Mouse (Mus musculus) small intestine, adult 2 months (tissue): ENCODE data around the gene Rpl32. TPM values are rescaled to one million over a fixed set of nuclear protein-coding genes. Genes with fewer than 3 reads are reported as not detected.

Experiments
- H3K27ac ChIP-seq: fragments of 200-500 bp; 2 replicates; pipeline ENCODE4 v1.5.1; 2012; ENCODE audit warnings: low read depth, low read length, control low read depth, inconsistent platforms; ENCODE audit not compliant: insufficient read depth
- H3K27me3 ChIP-seq: fragments of 200-500 bp; 2 replicates; pipeline ENCODE4 v1.6.1; 2012; ENCODE audit warnings: mild to moderate bottlenecking, moderate library complexity, low read length, inconsistent platforms; ENCODE audit not compliant: control insufficient read depth, insufficient read depth
- H3K36me3 ChIP-seq: fragments of 200-500 bp; 2 replicates; pipeline ENCODE4 v1.6.1; 2012; ENCODE audit warnings: mild to moderate bottlenecking, low read length, control low read depth, inconsistent platforms; ENCODE audit not compliant: control insufficient read depth, insufficient read depth
- H3K4me1 ChIP-seq: fragments of 200-500 bp; 2 replicates; pipeline ENCODE4 v1.6.1; 2012; ENCODE audit warnings: low read length, inconsistent platforms, mixed read lengths; ENCODE audit not compliant: control insufficient read depth, insufficient read depth, insufficient read length
- H3K4me3 ChIP-seq: fragments of 200-500 bp; 2 replicates; pipeline ENCODE4 v1.5.1; 2012; ENCODE audit warnings: low read depth, mild to moderate bottlenecking, control low read depth, inconsistent platforms, low read length, moderate library complexity
- CTCF ChIP-seq: fragments of 200-500 bp; IDR thresholded peaks from 2 replicates; pipeline ENCODE4 v1.5.1; 2012; ENCODE audit warnings: low read depth, mild to moderate bottlenecking, control low read depth, inconsistent platforms, low read length, moderate library complexity, mixed read lengths; ENCODE audit not compliant: insufficient replicate concordance, insufficient read length; ENCODE audit errors: extremely low read depth
- POLR2A ChIP-seq: fragments of 200-500 bp; IDR thresholded peaks from 2 replicates; pipeline ENCODE4 v1.6.1; 2012; ENCODE audit warnings: low read depth, mild to moderate bottlenecking, control low read depth, inconsistent platforms, low read length, moderate library complexity
- WGBS: fragments of 180-500 bp; shearing (Covaris S2); methylation state at CpG from one replicate; pipeline ENCODE4 v1.1.7; 2018; 5-methylcytosine and 5-hydroxymethylcytosine counted together
- polyA plus RNA-seq: library from polyadenylated mRNA; depleted of rRNA; stranded (reverse); fragments of >200 nt; gene quantifications from 2 replicates; pipeline ENCODE4 v1.2.3, GENCODE M21; 2012

Rpl32 gene
- polyA plus RNA-seq, 1 experiment = 364 TPM

DNA sequence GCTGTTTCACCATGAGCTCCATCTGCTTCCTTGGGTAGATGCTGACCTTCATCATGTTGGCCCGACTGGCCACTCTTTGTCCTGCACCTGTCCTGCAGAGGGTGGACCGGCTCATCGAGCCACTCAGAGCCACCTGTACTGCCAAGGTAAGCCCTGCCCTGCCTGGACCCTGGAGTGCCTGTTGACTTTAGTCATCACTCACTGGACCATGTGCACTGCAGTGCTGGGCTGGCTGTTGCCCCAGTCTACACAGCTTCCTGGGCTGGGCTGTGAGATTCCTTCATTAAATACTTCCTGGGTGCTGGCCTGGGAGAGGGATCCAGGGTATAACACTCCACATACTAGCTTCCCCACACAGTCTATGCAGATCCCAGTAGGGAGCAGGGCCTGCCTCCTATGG is 6.7 kb downstream of the Rpl32 start:
- 81% methylated on average over 3 of the region's 3 CpGs for WGBS
- TF ChIP-seq POLR2A (no peak), CTCF (no peak)
- peaks cover 31% of the 10 kb centered on the region for H3K36me3 ChIP-seq
- no peak overlapping the region for H3K4me3 ChIP-seq
- H3K27me3 ChIP-seq = no peaks in the 10 kb centered on the region
- H3K27ac ChIP-seq = no peak overlapping the region
- H3K4me1 ChIP-seq = peaks cover 3% of the 10 kb centered on the region; the same call in 1 of the 2 replicates

DNA sequence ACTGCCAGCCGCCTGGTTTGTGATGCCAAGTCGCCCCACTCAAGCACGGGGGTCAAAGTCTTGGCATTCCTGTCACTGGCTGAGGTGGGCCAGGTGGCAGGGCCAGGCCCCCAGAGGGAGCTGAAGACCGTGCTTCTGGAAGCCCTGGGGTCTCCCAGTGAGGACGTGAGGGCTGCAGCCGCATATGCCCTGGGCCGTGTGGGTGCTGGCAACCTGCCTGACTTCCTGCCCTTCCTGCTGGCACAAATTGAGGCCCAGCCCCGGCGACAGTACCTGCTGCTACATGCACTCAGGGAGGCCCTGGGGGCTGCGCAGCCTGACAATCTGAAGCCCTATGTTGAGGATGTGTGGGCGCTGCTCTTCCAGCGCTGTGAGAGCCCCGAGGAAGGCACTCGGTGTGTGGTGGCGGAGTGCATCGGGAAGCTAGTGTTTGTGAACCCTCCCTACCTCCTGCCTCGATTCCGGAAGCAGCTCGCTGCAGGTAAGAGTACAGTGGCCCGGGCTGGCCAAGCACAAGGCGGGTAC is 15.8 kb downstream of the Rpl32 start:
- WGBS = 27% methylated on average over 21 of the region's 21 CpGs
- H3K36me3 ChIP-seq = 0 out of 2 replicates have a peak, but pooled peaks cover under 1% of the 10 kb centered on the region
- peak overlapping the region; percentile 64 for H3K4me3 ChIP-seq
- H3K4me1 ChIP-seq = peaks cover 7% of the 10 kb centered on the region; the same call in 1 of the 2 replicates
- TF ChIP-seq POLR2A = no peak
- no peak for TF ChIP-seq CTCF
- H3K27me3 ChIP-seq = no peaks in the 10 kb centered on the region
- H3K27ac ChIP-seq = peak overlapping the region; percentile 26; the same call in 1 of the 2 replicates

DNA sequence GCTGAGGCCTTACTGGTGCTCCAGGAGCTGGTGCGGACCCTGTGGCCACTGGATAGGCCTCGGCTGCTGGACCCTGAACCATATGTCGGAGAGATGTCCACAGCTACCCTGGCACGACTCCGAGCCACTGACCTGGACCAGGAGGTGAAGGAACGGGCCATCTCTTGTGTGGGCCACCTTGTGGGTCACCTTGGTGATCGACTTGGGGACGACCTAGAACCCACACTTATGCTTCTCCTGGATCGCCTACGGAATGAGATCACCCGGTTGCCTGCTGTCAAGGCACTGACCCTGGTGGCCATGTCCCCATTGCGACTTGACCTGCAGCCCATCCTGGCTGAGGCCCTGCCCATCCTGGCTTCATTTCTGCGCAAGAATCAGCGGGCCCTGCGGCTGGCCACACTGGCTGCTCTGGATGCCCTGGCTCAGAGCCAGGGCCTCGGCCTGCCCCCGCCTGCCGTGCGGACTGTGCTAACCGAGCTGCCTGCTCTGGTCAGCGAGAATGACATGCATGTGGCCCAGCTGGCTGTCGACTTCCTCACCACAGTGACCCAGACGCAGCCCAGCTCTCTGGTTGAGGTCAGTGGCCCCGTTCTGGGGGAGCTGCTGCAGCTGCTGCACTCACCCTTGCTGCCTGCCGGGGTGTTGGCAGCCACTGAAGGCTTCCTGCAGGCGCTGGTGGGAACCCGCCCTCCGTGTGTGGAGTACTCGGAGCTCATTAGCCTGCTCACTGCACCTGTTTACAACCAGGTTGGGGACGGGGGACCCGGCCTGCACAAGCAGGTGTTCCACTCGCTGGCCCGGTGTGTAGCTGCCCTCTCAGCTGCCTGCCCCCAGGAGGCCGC is 16.5 kb downstream of the Rpl32 start:
- Histone ChIP-seq H3K4me3 (peak overlapping the region; percentile 64), H3K4me1 (peaks cover 7% of the 10 kb centered on the region; the same call in 1 of the 2 replicates), H3K36me3 (no peaks in the 10 kb centered on the region), H3K27me3 (no peaks in the 10 kb centered on the region), H3K27ac (peak overlapping the region; percentile 26; the same call in 1 of the 2 replicates)
- TF ChIP-seq POLR2A = no peak
- no peak for TF ChIP-seq CTCF
- 37% methylated on average over 34 of the region's 34 CpGs for WGBS

DNA sequence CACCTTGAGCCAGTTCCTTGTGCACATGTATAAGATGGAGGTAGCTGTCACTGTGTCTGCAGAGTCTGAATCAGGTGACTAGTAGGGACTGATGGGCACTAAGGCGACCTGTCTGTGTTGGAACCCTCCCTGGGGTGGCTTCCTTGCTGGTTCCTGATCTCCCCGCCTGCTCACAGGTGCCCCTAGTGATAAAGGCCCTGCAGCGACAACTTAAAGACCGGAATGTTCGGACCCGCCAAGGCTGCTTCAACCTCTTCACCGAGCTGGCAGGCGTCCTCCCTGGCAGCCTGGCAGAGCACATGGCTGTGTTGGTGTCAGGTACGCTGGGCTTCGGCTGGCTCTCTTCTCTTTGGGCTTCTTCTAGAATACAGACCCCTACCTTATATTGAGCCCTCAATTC is 17.5 kb downstream of the Rpl32 start:
- Histone ChIP-seq H3K27ac (no peak overlapping the region), H3K4me1 (peaks cover 7% of the 10 kb centered on the region; the same call in 1 of the 2 replicates), H3K36me3 (no peaks in the 10 kb centered on the region), H3K27me3 (no peaks in the 10 kb centered on the region), H3K4me3 (no peak overlapping the region)
- 95% methylated on average over 10 of the region's 10 CpGs for WGBS
- TF ChIP-seq CTCF (no peak), POLR2A (no peak)

DNA sequence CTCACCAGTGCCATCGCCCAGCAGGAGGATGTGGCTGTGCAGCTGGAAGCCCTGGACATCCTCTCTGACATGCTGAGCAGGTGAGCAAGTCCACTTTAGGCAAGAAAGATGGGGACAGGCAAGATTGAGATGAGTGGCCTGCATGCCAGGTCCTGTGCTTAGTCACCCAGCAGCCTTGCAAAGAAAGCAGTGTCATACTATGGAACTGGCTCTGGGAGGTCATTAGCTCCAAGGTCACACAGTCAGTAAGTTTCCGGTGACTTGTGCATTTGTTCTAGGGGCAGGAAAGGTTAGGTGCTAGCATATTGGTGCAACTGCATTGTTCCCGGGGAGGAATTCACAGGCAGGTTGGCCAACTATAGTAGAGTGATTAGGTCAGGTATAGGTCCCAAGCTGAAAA is 25.8 kb downstream of the Rpl32 start:
- no peaks in the 10 kb centered on the region for H3K36me3 ChIP-seq
- 84% methylated on average over 3 of the region's 3 CpGs for WGBS
- no peak for TF ChIP-seq CTCF

DNA sequence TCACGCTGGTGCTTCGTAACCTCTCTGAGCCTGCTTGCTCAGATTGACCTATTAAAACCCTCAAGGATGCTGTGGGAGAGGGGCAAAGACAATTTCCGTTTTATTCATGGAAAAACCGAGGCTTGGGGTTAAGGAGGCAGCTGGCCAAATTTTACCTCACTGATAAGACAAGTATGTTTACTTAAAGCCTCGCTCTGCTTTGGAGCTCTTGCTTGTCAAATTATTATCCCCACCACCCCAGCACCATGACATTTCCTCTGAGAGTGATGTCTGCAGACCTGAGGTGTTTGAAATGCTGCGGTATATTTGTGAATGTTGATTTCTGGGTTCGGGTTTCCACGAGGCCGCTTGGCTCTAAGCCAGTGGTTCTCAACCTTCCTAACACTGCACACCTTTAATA is 32.2 kb downstream of the Rpl32 start:
- Histone ChIP-seq H3K27me3 (no peaks in the 10 kb centered on the region), H3K27ac (no peak overlapping the region), H3K4me1 (peaks cover 3% of the 10 kb centered on the region; the same call in 1 of the 2 replicates), H3K36me3 (no peaks in the 10 kb centered on the region), H3K4me3 (no peak overlapping the region)
- WGBS = 24% methylated on average over 9 of the region's 9 CpGs
- TF ChIP-seq CTCF (no peak), POLR2A (no peak)

More for the DNA sequence above, 25.8 kb downstream of the Rpl32 start:
- Histone ChIP-seq H3K27me3 (no peaks in the 10 kb centered on the region), H3K4me3 (no peak overlapping the region), H3K4me1 (no peaks in the 10 kb centered on the region), H3K27ac (no peak overlapping the region)

DNA sequence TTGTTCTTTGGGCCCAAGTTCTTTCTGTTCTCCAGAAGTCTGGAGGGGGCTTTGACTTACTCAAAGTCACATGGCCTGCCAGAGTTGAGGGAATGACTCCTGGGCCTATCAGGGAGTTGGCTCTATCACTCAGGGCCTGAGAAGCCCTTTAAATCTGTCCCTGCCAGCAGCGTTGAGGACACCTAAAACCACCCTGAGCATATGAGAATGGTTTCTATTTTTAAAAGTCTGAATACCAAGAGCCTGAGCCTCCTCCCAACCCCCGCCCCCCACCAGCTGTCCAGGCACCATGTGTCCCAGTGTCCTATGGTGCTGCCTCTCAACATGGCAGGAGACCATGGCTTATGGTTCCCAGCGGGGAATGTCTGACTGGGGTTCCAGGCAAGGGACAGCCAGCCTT is 32.7 kb downstream of the Rpl32 start:
- Histone ChIP-seq H3K27ac (no peak overlapping the region), H3K27me3 (no peaks in the 10 kb centered on the region), H3K36me3 (no peaks in the 10 kb centered on the region), H3K4me1 (peaks cover 4% of the 10 kb centered on the region; the same call in 1 of the 2 replicates), H3K4me3 (no peak overlapping the region)
- WGBS = 71% methylated on average over 3 of the region's 3 CpGs
- TF ChIP-seq POLR2A (no peak), CTCF (no peak)
